Mouse (Mus musculus) bone marrow macrophage, adult 2 months (primary cell): ENCODE measurements around the gene Emg1.

Experiments
- CTCF ChIP-seq: IDR thresholded peaks from 2 replicates; pipeline ENCODE4 v1.5.1; 2012; ENCODE audit warnings: low read depth, mild to moderate bottlenecking, low read length, moderate library complexity
- POLR2A ChIP-seq: IDR thresholded peaks from 2 replicates; pipeline ENCODE4 v1.6.1; 2012; ENCODE audit warnings: mild to moderate bottlenecking, low read depth, low read length, borderline replicate concordance

DNA sequence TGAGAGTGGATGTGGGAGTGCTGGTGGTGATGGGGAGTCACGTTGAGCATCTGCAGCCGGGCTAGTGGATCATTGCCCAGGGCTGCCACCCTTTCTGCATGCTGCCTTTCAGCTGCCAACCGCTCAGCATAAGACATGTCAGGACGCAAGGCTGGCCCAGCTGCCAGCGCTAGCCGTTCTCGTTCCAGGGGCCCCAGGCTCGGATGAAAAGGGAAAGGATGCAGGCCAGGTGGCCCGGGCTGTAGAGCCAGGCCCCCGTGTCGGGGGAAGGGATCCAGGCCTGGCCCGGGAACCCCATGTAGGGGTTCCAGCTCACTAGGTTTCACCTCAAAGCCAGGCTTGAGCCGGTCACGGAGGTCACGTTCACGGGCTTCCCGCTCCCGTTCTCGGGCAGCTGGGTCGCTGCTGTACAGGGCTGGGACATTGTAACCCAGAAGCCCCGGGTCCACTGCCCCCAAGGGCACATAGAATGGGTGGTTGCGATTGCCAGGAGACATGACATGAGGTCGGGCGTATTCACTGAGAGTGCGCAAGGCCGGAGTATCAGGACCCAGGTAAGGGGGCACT is 32.9 kb upstream of the Emg1 start:
- no peak for TF ChIP-seq CTCF
- no peak for TF ChIP-seq POLR2A
